Mouse (Mus musculus): ENCODE results near the gene Socs7.

- TF ChIP-seq ZC3H11A (IDR thresholded peaks at IDR 0.05; ENCODE audit: borderline replicate concordance, low read depth, low read length): no peak
- TF ChIP-seq HCFC1 (IDR thresholded peaks at IDR 0.05; ENCODE audit: borderline replicate concordance, insufficient read depth, low read length): no peak
- no peak for TF ChIP-seq MAFK (IDR thresholded peaks at IDR 0.05; ENCODE audit: insufficient read depth, low read depth, low read length)
Observed at GRCm38 (mm10) chr11:97402746-97403145, 40.4 kb downstream of the Socs7 start.
